Mouse (Mus musculus): ENCODE data around the gene Ncoa1.
A peak's percentile ranks its signal among the peaks of the same experiment; 100 is the strongest.
"Not testable (repeated sequence)": the region's sequence is repeated elsewhere in the genome, so short reads cannot be mapped to it uniquely, and the experiment has no call there.

Ncoa1 gene

DNA sequence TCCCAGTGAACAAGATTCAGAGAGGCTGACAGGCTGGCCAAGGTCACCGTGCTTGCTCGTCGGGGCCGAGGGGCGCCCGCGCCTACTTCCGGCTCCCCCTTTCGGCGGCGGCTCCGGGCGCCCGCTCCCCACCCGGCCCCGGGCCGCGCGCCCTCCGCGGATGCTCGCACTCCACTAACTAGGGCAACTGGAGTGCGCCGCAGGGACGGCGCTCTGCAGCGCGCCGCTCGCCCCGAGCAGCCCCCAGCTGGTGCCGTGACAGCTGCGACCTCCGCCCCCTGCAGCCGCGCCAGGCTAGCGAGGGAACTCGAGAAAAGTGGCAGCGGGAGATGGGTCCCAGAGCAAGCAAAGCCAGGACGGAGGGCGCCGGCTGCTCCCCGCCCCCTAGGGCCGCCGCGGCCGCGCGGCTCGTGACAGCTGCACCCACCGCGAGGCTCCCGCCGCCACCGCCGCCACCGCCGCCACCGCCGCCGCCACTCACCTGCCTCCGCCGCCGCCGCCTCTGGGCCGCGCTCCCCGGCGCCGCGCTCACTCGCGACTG, 621 bp downstream of the Ncoa1 start:
- DNase-seq (ENCODE audit: low read depth, low spot score), result peak; percentile 68

DNA sequence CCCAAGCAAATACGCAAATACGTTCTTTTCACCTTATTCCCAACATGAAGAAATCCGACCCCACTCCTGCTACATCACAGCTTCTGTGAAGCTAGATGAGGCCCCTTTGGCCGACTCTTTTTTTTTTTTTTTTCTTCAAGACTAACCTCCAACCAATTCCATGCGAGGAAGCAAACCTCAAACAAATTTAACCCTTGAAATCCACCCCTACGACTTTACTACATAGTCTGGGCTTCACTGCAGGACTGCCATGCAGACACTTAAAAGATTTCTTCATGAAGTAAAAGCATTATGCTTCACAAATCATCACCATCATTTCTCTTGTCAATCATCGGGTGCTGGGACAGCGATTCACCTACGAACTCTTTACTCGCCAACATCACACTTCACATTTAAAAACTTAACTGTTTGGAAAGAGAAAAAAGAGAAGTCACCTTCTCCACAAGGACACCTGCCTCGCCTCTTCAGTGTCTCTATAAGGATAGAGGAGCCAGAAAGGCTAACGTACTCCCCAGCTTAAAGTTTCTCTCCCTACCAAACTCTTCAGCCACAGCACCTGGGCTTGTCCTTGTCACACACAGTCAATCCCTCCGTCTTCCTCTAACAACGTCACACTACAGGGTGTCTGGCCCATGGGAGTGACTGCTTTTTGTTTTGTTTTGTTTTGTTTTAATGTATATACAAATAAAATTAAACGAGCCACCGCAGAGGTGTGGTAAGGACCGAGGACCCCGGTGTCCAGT, 1.6 kb downstream of the Ncoa1 start:
- peak; percentile 41 for DNase-seq (ENCODE audit: low read depth, low spot score)

DNA sequence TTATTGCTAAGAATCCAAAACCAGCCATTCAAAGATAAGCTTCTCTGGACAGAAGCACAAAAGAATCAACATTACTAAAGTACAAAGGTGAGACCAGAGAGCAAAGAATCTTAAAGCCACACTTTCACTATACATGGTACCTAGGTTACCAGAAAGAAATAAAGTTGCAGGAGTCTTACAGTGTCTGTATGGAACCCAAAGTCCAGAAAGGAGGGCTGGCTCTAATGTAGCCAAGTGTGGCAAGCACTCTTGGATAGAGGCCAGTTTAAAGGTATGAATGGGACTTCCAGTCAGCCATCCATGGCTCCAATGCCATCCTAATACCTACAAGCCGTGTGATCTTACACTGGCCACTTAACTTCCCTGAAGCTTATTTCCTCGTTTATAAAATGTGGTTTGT, 7.9 kb downstream of the Ncoa1 start:
- no peak for DNase-seq (ENCODE audit: low read depth, low spot score)

DNA sequence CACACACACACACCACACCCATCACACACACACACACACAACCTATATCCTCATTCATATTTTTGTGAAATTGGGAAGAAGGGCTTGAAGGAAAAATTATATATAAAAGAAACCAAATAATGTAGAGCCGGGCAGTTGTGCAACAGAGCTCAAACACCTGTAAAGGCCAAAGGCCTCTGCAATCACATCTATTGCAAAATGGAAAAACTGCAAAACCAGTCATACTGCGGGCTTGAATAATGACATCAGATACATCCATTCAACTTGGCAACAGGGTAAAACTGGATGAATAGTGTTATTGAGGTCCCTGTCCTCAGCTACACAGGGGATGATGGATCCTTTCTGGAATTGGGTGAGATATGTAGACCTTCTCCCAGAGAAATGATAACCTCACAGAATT, 13.3 kb downstream of the Ncoa1 start:
- DNase-seq (ENCODE audit: low read depth, low spot score), result no peak

DNA sequence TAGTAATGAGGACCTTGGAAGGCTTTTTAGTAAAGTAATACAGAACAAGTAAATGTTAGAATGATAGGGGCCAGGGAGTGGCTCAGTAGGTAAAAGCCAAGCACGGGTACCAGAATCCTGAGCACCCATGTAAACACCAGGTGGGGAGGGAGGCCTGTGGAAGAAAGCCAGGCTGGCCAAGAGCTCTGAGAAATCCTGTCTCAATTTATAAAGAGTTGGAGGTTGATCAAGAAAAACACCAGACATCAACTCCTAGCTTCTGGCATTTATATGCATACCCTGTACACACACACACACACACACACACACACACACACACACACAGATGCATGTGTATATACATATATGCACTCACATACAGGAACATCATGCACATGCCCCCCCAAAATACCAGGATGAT, 14.6 kb downstream of the Ncoa1 start:
- DNase-seq (ENCODE audit: low read depth, low spot score), result no peak

DNA sequence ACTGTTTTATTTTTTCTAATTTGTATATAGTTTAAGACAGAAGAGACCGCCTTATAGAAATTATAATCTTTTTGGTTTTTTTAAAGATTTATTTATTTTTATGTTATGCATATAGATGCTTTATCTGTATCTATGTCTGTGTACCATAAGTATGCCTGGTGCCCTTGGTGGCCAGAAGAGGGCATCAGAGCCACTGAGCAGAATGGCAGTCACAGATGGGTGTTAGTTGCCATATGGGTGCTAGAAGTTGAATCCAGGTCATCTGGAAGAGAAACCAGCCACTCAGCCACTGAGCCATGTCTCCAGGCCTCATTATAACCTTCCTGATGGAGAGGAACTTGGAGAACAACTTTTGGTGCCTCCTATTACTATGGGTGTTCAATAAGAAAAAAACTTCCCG, 16.0 kb downstream of the Ncoa1 start:
- peak; percentile 26 for DNase-seq (ENCODE audit: low read depth, low spot score)

DNA sequence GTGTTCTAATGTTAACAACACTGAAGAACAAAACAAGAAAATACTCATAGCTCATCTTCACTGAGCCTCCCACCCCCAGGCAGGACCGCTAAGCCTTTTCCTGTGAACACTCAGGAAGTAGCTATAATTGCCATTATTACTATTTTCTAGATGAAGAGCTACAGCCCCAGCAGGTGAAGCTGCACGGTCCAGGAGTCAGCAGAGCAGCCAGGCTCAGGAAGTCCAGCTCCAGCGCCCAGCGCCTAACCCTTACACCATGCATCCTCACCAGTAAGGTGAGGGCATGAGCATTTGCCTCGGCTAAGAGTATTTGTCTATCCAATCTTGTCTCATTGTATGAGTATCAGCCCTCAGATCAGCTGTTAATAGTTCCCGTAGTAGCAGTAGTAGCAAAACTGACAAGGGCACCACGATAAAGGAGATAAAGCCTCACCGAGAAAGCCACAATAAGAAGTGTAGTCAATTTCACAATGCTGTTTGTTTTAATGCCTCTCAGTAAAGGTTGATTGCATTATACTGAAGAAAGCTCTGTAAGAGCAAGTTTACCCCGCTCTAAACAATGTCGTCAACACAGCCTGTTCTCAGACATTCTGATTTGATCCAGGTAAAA, 21.9 kb downstream of the Ncoa1 start:
- DNase-seq (ENCODE audit: low read depth, low spot score), result no peak

DNA sequence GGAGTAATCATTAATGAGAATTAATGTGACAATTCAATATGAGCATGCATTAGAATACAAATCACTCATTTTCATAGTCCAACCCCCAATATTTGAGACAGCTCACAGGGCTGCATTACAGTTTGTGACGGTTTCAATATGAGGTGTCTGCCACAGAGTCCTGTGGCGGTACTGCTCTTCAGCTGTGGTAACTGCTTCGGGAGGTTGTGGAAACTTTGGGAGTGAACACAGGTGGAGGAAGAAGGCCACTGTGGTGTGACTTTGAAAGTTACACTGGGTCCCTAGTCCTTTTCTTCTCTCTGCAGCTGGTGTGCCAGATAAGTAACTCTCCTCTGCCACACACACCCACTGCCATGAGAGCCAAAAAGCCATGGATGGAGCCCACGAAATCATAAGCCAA, 22.7 kb downstream of the Ncoa1 start:
- DNase-seq (ENCODE audit: low read depth, low spot score), result peak; percentile 43

DNA sequence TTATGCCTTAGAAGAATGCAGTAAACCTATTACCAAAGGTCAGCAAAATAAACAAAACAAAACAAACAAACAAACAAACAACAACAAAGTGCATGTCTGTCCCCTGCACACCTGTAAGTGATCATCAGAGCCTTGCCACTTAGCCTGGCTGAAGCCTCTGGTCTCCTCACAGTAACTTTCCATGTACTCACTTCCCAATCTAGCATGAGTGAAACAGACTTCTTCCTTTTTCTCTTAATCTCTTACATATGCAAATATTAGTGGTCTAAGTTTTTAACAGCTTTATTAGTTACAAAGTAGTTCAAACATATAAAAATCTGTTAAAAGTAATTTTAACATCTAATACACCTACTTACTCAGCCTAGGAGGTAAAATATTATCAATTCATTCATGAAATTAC, 24.7 kb downstream of the Ncoa1 start:
- no peak for DNase-seq (ENCODE audit: low read depth, low spot score)

DNA sequence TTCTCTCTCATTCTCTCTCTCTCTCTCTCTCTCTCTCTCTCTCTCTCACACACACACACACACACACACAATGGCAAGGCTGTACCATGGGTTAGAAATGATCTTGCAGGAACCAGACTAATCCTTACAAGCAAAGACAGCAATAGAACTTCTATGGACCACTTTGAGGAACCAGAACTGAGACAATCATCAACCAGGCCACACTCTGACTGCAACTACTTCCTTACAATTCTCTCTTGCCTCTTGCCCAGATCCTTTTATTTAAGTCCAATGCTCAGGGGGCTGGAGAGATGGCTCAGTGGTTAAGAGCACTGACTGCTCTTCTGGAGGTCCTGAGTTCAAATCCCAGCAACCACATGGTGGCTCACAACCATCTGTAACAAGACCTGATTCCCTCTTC, 26.5 kb downstream of the Ncoa1 start:
- not testable (repeated sequence) for DNase-seq (ENCODE audit: low read depth, low spot score)

DNA sequence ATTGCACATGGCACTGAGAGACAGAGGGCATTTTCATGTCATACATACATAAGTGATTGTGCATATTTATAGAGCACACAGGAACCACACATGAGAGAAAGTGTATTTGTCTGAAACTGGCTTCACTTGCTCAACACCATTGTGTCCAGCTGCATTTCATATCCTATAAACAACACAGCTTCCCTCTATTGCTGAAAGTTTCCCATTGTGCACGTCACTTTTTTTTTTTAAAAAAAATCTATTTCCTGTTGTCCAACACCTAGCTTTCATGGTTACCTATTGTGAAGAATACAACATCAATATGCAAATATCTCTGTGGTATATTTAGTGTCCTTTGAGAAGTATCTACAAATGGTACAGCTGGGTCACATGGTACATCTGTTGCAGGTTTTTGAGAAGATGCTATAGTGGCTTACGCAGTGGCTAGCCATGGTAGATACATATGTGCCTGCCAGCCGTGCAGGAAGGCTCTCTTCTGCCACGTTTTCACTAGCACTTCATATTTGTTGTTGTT, 28.8 kb downstream of the Ncoa1 start:
- no peak for DNase-seq (ENCODE audit: low read depth, low spot score)

DNA sequence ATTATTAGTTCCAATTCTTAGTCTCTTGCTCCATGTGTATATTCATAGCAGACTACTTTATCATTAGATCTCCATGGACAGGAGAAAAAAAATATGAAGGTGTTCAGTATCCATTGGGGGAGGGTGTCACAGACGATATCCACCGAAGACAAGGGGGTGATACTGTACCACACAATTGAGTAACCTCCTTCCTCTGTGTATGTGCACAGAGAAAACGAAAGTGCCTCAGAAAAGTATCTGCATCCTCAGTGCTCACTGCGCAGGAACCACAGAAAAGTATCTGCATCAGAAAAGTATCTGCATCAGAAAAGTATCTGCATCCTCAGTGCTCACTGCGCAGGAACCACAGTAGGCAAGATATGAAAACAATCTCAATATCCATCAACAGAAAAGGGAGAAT, 32.0 kb downstream of the Ncoa1 start:
- peak; percentile 45 for DNase-seq (ENCODE audit: low read depth, low spot score)

DNA sequence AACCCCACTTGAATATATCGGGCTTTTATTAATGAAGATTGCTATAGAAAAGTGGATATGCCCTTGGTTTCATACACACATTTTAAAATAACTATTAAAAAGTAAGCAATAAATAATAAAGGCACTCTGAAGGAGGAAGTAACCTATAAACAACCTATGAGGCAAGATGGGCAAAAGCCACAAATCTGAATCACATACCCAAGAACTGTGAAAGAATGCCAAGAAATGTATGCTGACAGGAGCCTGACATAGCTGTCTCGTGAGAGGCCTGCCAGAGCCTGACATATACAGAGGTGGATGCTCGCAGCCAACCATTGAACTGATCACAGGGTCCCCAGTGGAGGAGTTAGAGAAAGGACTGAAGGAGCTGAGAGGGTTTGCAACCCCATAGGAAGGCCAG, 35.5 kb downstream of the Ncoa1 start:
- no peak for DNase-seq (ENCODE audit: low read depth, low spot score)

DNA sequence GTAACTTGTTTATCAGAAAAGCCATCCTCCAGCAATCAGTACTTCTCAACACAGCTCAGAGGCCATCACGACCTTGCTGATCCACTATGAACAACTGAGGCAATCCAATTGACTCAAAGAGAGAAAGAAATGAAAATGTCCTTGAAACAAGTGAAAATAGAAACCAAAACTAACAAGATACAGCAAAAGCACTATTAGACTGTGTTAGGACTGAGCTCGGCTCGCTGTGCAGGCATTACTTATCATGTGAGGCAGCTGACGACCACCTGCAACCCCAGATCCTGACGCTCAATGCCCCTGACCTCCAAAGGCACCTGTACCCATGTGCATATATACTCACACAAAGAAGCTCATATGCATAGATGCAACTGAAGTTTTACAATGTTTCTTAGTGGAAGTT, 40.8 kb downstream of the Ncoa1 start:
- peak; percentile 41 for DNase-seq (ENCODE audit: low read depth, low spot score)

DNA sequence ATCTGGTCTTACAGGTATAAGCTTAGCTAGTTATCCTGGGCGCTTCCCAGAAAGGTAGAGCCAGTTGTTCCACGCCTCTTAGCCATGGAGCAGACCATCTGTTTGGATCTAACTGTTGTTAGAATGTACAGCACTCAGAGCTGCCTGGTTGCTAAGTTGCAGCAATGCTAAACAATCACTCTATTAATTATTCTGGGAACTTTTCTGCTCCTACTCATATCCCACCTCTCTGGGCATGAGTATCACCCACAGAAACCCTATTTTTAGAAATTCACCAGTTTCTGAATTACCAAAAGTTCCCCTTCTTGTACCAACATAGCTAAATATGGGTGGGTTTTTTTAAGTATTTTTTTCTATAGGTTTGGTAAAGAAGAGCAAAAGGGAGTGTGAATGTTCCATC, 43.4 kb downstream of the Ncoa1 start:
- DNase-seq (ENCODE audit: low read depth, low spot score), result no peak

DNA sequence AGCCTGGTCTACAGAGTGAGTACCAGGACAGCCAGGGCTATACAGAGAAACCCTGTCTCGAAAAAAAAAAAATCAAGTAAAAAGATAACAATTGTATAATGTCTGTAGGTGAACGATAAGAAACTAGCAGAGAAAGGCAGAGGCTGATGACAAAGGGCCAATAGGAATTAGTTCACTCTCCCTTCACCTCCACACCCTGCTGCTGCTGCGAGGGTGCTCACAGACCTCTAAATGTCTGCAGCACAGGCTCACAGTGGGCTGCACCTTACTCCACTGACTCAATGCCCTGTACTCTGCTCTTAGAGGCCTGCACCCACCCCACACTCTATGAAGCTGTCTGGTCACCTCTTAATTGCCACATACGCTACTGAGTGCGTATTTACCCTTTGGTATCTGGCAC, 45.0 kb downstream of the Ncoa1 start:
- no peak for DNase-seq (ENCODE audit: low read depth, low spot score)

DNA sequence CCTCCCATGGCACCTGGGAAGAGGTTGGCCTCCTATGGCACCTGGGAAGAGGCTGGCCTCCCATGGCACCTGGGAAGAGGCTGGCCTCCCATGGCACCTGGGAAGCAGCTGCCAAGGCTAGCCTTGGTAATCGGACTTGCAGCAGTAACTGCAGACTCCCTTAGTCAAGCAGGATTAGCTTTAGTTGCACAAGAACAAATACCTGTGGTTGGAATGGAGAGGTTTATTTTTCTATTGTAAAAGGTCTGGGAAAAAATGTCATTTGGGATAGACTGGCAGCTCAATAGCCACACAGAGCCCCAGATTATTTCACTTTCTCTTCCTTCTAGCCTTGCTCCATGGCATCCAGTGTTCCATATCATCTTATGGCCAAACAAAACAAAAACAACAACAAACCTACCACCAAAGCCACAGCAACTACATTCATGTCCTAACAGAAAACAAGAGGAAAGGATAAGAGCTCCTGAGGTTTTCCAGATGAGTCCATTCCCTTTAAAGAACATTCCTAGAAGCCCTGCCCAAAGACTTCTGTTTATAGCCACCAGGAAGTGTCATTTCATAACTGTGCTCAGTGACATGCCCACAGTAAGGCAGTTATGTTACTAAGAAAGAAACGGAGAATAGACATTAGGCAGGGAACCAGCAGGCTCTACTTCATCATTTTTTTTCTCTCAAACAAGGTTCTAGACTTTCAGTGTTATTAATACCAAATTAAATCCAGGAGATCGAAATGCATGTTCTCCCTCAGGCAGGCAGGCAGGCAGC, 46.7 kb downstream of the Ncoa1 start:
- no peak for DNase-seq (ENCODE audit: low read depth, low spot score)

DNA sequence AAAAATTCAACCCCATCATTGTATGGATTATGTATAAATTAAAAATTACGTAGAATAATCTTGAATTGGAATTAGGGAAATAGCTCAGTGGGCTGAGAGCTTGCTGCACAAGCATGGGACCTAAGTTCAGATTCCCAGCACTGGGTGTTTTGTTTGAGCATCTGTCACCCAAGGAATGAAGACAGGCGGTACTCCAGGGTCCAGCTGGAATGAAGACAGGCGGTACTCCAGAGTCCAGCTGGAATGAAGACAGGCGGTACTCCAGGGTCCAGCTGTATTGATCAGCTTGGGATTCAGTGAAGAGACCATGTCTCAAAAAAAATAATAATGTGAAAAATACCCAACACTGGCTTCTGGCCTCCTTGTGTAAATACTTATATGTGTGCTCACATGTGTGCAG, 58.2 kb downstream of the Ncoa1 start:
- no peak for DNase-seq (ENCODE audit: low read depth, low spot score)

DNA sequence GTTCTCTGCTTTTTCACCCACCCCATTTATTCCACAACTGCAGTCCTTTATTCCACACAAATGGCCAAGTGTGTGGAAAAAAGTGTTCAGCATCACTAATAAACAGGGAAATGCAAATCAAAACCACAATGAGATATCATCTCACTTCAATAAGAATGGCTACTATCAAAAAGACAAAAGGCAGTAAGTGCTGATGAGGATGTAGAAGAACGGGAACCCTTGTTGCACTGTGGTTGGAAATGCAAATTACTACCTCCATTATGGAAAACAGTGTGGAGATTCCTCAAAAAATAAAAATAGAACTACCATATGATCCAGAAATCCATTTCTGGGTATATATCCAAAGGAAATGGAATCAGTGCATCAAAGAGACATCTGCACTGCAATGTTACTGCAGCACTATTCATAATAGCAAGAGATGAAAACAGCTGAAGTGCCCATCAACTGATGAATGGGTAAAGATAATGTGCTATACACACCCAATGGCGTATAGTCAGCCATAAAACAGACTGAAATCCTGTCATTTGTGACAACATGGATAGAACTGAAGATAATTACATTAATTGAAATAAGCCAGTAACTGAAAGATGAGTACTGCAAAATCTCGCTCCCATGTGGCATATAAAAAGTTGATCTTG, 59.2 kb downstream of the Ncoa1 start:
- DNase-seq (ENCODE audit: low read depth, low spot score), result no peak

DNA sequence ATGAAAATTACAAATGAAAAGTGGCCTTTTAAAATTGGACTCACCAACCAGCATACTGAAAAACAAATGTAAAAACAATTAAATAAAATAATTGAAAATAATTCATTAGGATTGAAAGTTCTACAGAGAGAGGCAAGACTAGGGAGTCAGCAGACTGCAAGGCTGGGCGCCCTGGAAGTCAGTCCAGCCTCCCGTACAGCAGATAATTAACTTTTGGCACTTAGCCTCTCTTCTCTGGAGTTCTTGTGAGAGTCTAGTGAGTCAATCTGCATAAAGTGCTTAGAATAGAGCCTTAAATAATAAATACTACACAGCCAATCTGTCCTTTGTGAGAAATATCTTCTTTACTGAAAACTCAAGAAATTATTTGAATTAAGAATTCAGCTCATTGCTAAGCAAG, 69.9 kb downstream of the Ncoa1 start:
- no peak for DNase-seq (ENCODE audit: low read depth, low spot score)

DNA sequence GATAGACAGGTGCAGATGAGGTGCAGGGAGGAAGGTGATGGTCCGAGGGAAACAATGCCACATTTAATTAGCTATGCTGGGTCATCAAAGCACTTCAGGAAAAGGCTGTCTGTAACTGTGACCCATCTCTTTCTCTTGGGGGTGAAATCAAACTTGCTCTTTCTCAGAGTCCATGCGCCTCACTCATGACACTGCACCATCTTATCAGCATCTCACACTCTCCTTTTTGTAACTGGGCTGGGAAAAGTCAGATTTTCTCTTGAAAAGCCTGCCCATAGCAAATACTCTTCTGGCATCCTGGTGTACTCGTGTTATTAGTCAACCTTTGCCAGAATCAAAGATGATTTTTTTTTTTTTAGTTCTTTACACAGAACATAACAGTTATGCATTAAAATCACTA, 70.8 kb downstream of the Ncoa1 start:
- DNase-seq (ENCODE audit: low read depth, low spot score), result no peak

DNA sequence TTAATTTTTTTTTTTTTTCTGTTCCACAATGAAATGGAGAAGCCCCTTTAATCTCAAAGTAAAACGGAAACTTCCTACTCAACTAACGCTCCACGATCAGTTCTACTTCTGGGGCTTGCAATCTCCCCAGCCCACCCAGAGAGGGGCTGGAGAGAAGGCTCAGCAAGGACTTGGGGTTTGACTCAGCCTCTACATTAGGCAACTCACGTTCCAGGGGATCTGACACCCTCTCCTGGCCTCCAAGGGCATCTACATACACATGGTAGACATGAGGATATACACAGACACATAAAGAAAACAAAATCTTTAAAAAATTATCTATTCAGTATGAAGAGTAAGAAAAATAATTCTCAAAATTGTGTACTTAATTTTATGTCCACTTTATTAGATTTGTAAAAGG, 73.8 kb downstream of the Ncoa1 start:
- DNase-seq (ENCODE audit: low read depth, low spot score), result no peak

All from CD4-positive, CD25-positive, alpha-beta regulatory T cell, adult 2 months (primary cell).